Mouse (Mus musculus) kidney, postnatal 14 days (tissue): ENCODE results near the gene Tns1.

Experiments used
- DNase-seq: peaks from one replicate; pipeline ENCODE4 v3.0.0; 2022; ENCODE audit warnings: mixed read lengths

Tns1 gene

DNA sequence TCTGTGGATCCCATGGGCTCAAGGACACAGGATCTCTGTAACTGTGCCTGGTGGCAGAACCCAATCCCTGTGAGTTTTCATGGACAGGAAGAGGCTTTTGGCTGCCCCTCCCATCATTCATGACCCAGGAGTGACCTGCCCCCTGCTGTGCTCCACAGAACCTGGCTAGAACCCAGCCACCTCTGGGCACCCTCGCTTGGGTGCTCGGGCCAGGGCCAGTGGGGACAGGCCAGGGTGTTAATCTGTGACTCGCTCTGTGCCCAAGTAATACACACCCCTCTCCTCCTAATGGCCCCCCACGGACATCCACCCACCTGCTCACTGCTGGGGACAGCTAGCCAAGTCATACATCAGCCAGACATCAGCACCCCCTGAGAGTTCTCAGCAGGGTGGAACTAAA lies 65.9 kb downstream of the Tns1 start:
- peak; percentile 92 for DNase-seq

DNA sequence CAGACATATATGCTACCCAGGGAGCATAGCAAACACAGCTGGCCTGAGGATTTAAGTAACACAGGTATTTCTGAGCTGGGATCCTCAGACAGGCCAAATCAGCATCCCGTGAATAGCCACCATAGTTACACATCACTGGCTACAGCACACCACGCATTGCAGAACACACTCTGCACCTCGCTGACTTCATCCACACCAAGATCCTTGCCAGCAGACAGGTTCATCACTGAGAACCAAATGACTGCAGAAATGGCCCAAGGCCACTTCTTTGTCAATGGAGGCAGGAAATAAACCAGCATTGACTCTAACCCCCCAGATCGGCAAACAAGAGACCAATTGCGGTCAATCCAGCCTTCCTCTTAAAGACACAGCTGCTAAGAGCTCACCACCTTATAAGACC lies 66.7 kb downstream of the Tns1 start:
- DNase-seq: peak; percentile 61

DNA sequence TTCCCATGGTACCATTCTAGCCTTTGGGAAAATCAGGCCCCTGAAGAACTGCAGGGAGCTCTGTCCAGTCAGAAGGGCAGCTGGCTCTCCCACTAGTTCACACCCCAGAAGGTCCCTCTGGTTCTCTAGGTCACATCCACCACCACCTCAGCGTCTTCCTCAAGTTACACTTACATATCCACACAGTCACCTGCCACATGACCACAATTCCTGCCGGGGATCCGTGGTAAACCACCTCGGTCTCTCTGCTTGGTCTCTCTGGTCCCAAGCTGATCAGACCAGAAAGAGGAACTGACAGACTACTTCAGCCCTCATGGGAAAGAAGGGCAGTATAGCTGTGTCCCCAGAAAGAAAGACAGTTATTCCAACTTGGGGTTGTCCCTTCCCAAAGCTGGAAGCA lies 68.7 kb downstream of the Tns1 start:
- DNase-seq: no peak

DNA sequence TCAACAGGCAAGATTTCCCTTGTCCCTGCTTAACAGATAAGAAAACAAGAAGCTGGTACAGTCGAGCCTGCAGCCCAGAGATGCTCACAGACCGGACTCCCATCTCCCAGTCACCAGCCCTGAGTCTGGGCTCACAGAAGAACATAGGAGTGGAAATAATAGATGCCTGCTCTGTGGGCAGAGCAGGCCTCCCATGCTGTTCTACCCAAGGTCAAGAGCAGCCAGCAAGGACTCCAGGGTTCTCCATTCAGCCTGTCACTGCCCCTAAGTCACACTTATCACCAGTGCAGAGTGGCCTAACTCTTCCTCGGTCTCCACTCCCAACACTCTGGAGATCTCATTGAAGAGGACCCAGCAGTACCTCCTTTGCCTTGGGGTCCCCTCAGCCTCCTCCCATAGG lies 69.8 kb downstream of the Tns1 start:
- DNase-seq: no peak

DNA sequence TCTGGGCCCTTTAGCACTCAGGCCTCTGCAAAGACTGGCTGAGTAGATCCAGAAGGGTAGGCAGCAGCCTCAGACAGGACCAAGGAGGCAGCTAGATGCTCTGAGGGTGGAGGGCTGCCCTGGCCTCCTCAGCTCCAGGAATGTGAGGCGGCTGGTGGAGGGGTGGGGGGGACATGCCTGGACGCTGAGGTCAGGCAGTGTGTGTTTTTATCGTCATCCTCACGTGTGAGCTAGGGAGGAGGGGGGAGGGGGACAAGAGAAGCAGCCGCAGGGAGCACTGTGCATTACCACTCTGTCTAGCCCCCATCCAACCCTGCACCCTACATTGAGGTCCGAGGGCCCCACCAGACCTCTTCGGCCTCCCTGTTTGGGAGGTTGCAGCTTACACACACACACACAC lies 70.2 kb downstream of the Tns1 start:
- peak; percentile 55 for DNase-seq

DNA sequence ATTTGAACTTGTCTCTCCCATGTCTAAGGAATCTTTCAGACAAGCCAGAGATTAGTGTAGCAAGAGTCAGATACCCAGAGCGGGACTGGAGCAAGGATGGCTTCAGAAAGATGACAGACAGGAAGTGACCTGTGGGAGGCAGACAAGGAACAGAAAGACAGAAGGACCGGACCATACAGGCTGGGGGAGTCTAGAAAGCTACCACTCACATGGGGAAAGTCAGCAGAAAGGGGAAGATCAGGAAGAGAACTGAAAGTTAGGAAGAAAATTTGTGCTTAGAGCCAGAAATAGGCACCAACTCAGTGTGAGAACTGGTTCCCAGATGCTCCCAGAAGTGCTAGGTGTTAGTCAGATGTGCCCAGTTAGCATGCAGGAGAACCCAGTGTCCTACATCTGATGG lies 71.2 kb downstream of the Tns1 start:
- no peak for DNase-seq

DNA sequence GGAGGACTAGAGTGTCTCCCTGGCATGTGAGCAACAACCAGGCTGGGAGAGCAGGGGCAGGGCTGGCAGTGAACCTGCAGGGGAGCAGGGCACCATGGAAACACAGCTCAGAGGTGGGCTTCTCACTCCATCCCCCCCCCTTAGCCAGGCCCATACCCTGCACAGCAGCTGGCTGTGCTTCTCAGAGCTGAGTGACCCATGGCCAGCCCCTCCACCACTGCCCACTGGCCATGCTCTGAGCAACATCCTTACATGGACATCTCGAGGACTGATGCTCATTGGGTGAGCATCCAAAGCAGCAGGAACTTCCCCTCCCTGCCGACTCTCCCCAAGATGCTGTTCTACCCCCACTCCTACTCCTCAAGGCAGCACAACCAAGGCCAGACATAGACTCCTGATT lies 72.9 kb downstream of the Tns1 start:
- no peak for DNase-seq

DNA sequence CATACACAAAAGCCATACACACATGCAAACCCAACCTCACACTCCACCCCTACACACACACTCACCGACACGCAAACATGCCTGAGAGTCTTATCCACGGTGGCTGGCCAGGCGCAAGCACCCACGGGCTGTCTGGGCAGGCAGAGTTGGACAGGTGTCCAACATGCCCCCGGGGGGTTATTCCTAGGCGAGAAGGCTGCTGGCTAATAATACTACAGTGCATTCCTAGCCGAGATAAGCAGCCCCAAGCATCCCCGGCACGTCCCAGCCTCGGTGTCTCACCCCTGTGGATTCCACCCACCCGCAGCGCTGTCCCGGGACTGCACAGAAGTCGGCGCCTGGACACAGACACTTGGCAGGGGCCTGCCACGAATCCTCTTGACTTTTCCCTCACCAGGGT lies 74.8 kb downstream of the Tns1 start:
- DNase-seq: no peak

DNA sequence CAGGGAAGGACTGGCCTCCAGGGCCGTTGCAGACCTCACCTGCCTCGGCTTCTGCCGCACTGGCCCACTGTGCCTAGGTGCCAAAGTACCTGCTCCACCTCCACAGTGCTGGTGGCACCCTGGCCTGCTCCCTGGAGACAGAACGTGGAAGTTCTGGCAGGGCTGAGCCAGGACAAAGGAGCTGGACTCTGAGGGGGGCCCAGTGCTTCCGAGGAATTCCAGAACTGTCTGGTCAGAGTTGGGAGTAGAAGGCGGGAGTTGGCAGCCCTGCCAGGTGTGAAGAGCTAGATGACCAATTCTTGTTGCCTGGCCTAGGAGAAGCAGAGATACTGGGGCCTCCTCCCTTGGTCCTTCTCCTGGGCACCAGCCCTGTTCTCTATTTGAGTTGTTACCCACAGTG lies 76.5 kb downstream of the Tns1 start:
- DNase-seq: peak; percentile 93

DNA sequence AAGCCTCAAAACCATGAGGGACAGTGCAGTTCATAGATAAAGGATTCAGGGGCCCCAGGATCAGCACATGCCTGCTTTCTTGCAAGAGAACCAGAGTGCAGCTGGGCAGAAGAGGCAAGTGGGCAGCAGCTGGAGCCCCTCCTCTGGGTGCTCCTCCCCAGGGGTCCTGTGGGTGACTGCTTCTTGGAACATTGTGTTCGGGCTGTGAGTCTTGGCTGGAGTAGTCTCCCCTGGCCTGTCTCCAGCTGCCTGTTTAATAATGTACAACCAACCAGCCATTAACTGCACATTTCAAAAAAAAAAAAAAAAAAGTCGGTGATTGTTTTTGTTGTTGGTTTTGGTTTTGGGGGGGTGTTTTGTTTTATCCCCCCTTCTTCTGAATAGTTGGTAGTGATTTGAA lies 76.9 kb downstream of the Tns1 start:
- DNase-seq: peak; percentile 94

DNA sequence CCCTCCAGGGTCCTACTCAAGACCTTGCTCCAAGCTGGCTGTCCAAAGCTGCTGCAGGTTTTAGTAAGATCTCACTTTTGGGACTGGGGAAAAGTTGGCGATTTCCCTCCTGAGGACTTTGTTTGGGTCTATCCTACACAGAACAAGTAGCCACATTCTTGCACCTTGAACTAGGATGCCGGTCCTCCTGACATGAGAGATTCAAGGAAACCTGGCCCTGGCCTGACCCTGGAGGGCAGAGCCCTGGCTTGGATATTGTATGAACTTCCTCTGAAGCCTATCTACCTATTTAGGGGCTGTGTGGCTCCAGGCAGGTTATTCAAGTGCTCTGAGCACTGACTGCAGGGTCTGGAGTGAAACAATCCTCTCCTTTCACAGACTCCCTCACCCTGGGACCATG lies 79.2 kb downstream of the Tns1 start:
- DNase-seq: no peak

DNA sequence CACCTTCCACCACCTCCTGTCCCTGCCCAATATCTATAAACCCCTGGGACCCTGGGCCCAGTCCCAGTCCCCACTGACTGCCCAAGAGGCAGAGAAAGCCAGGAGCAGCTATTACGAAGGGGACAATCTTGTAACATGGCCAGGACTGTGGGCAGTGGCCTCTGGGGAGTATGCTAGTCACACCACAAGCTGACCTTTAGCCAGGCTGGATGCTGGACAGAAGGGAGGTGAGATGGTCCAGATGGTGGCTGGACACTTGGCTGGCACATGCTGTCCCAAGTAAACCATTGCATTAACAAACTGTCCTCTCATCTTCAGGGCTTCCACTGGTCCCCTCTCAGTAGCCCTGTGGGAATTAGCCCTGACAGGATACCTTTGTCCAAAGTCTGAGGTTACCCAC lies 79.8 kb downstream of the Tns1 start:
- peak; percentile 72 for DNase-seq

DNA sequence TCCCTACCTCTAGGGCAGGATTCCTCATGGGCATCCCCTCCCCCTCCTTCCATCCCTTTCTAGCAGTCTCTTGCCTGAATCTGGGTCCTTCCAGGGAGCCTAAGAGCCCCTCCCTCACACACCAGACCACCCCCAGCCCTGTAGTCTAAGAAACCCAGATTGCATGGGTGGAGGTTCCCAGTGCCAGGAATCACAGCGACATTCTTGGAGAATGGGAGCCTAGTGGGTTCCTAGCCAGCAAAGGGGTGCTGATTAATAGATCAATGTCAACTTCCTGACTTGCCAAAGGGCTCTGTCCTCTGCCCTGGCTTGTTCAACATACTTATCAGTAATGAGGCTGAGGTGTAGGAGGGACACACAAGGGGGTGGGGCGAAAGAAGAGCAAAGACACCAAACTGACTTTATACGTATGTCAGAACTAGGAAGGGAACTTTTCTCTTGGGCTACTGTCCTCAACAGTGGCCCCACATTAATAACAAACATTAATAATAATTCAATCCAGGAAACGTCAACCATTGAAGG lies 80.6 kb downstream of the Tns1 start:
- DNase-seq: no peak

DNA sequence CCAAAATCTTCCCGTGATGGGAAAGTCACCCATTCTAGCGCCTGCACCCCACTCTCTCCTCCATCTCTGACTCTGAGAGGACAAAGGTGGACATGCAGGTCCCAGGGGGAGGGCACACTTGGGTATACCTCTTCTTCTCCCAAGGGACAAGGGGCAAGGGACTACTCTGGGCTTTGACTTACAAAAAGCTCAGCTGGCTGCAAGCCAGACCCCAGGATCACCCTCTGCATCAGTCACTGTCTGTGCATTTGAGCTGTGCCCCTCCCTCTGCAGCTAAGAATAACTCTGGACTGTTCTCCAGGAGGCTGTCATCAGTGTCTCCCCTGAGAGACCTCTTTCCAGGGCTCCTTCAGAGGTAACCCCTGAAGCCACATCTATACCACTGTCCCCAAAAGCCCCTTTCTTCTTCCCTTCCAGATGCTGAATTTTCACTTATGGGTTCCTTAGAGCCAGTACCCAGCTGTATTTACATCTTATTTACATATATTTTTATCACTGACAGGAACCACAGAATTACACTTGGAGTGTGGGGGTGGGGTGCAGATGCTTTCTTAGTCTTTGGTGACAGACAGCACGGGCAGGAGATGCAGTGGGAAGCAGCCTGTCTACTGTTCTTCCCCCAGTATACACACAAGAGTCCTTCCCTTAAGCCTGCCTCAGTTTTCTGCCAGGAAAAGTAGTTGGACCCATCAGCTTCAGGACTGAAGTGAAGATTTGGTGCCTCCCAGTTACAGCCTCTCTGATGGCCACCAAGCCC lies 81.4 kb downstream of the Tns1 start:
- peak; percentile 86 for DNase-seq

DNA sequence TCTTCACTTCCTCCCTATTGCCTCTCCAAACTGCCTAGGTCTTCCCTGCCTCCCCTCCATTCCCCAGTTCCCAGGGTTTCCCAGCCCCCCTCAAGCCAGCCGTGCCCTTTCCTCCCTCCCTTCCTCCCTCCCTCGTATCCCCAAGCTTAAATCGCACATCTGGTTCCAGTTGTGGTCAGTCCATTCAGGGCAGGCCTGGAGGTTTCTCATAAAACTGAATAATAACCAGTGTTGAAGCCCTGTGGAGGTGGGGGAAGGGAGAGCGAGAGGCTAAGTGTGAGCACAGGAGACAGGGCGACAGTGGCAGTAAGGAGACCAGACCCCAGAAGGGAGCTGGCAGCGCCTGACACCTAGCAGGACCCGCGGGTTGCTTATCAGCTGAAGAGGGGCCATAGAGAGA lies 82.6 kb downstream of the Tns1 start:
- peak; percentile 63 for DNase-seq

DNA sequence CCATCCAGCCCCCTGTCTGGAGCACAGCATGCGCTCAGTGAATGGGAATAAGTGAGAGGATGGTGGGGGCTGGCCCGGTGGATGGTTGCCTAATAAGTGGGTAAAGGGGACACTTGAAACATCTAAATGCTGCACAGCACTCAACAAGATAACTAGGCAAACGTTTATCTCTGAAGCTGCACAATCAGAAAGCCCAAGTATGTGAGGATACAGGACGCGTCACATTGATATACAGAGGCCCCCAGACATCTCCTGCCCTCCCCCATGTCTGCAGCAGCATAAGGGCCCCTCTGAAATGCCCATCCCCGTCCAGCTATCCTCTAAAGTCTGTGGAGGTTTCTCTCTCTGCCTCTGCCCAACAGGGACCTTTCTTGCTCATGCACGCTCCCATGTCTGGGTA lies 83.1 kb downstream of the Tns1 start:
- no peak for DNase-seq

DNA sequence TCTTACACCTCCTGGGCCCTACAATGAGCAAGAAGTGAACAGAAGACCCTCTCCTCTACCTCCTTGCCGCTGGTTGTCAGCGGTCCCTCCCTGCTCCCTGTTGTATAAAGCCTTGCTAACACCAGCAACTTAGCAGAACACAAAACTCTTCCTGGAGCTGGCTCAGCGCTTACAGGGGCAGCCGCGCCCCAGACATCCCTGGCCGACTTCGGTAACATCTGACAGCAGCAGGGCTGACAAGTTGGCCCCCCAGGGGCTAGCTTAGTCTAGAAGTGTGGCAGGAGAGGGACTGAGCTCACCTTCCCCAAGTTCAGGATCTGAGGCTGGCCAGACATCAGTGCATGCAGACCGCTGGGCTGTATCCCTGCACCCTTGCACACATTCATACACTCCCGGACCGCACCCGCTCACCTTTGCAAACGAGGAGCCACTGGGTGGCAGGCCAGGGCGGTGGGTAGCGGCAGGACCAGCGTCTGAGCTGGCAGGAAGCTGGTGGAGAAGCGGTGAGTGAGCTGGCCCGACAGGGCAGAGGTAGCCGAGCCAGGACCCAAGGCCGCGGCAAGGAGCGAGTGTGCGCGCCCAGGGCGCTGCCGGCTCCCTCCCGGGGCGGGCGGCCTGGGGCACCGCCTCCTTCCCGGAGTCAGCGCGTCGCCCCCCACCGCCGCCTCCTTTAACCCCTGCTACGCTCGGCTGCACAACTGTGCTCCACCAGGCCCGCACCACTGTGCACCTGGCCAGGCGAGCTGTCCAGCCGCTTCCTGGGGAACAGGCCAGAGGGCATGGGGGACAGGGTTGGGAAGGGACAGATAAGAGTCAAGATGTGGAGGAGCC lies 87.5 kb downstream of the Tns1 start:
- peak; percentile 92 for DNase-seq

DNA sequence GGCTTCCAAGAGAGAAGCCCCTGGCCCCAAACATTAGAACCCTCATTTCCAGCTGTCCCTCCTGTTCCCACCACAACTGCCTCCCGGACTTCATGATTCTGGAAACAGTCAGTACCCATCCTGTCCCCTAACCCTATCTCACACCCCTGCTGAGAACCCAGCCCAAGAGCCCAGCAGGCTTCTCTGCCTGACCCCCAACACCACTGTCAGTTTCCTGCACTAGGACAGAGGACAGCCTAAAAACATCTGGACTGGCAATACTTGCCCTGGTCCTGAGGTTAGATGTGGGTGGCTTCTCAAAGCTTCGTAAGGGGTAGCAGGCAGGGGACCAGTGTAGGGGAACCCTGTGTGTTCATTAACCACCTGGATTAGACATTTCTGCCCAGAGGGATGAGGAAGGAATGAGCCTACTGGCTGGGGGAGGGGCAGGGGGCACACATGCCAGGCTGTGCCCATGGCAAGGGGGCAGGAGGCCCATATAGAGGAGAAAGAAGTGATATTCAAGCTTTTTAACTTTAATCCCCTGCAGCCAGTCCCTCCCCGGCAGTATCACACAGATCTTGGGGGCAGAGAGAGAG lies 88.2 kb downstream of the Tns1 start:
- peak; percentile 91 for DNase-seq

DNA sequence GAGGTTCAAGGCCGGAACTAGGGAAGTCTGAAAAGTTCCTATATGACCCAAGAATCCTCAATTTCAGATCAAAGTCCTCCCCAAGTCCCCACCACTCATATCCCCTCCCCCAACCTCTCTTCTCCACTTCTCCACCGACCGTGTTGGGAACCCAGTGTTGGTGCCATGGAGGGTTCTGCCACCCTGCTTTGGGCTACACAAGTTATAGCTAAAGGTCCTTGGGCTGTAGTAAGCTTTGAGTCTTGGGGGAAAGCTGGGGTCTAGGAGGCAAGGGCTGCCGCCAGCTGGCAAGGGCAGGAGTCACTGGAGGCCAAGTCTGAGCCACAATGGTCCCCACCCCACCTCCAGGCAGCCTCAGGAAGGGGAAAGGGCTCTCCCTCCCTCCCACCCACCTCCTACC lies 88.8 kb downstream of the Tns1 start:
- DNase-seq: no peak

DNA sequence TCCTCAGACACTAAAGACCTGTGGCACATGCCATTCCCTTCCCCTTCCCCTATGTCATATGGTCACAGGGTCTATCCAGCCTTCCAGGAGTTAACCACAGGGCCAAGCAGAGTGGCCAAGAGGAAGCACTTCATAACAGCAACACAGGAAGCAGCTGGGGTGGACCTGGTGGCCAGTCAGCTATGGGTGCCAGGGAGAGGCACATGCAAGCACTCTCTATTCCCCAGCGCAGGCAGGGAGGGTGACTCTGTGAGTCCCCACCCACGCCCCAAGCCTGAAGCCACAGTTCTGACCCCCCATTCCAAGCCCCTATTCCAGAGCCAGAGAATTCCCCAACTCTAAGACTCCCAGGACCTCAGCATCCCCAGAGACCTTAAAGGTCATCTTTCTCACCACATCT lies 89.5 kb downstream of the Tns1 start:
- DNase-seq: peak; percentile 75

DNA sequence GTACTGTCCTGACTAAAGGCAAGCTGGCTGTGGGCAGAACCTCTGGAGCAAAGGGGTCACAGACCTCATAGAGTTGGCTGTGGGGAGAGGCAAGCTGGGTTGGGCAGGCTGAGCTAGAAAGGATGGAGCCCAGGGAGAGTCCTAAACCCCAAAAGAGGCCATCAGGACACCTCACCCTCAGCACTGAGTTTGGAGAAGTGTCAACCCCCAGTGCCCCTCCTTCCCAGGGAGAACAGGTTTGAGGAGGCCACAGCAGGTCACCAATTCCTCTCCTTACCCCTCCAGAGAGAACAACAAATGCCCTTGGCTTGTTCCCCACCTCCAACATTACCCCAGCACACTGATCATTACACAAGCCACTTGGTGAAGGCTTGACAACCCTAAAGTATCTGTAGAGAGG lies 90.0 kb downstream of the Tns1 start:
- DNase-seq: no peak

DNA sequence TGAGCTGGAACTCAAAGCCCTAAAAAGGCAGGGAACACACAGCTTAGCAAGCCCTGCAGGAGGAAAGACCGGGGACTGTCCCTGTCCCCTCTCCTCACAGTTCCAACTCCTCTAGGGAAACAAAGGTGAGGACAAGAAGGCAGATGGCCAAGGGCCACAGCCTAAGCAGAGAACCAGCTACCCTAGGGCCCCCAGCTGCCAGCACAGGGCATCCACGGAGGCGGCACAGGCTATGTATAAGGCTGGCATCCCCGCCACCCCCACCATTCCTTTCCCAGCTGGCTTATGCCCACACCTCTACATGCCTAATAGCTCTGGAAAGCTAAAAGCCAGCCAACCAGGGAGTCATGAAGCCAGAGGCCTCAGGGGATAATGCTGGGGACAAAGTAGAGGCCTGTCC lies 90.8 kb downstream of the Tns1 start:
- peak; percentile 78 for DNase-seq

DNA sequence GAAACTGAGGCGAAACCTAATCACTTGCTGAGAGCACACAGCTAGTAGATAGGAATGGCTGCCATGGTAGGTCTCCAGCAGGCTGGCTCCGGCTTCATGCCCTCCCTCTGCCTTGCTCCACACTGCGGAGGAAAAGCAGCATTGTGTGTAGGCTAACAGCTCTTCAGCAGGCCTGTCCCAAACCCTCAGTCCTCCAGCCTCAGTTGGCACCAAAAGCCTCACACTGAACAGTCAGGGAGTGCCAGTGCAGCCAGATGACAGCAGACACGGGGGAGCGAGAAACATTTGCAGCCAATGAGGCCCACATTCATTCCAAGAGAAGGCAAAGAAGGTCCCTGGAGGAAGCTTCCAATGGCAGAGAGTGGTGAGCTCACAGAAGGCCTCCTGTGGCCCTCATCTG lies 91.3 kb downstream of the Tns1 start:
- no peak for DNase-seq
